Mouse (Mus musculus) colon, adult 2 months (tissue): ENCODE measurements around the gene Olfr1264. TPM values are rescaled to one million over a fixed set of nuclear protein-coding genes. Genes with fewer than 3 reads are reported as not detected.

Experiments
- polyA plus RNA-seq: library from polyadenylated mRNA; depleted of rRNA; stranded (reverse); fragments of >200 nt; gene quantifications from 2 replicates; pipeline ENCODE4 v1.2.3, GENCODE M21; 2012; rRNA removed

The Olfr1264 gene
- not detected in 2 replicates for polyA plus RNA-seq

DNA sequence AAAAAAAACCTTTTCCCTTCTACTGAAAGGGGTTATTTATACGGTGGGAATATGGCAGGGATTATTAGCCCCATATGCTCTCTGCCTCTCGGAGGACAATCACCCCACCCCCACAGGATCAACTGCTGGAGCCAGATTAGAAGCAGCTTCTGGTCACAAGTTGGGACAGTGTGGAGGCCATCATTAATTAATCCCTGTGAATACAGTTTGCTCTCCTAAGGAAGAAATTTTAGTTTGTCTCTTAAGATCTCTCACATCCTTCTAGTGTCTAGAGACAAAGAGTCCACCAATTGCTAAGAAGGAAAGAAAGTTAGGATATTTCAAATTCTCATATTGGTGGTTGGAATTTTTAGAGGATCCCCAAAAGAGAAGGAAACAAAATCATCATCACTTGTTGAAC, at the start of gene Olfr1264:
Gene Olfr1264 (minus strand): TSS at position 101 of the 400 bp plus-strand sequence.

DNA sequence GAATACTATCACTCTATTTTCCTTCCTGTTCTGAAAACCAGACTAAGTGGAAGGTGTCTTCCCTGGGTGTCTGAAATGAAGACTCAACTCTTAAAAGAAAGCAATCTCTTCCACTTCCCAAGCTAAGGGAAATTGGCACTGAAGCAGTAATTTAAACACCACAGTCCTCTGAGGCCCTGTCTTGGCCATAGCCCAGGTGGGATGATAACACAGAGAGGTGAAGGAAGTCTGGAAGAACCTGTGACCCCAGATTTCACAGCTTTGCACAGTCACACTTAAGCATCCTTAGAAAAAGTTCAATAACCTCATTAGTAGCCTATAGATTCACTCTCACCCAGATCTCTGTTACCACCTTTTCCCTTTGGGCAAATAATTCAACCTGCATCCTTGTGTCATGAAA, 38.1 kb upstream of the Olfr1264 start, which contains the start of gene Olfr140:
Gene Olfr140 (minus strand): TSS at position 101 of the 400 bp plus-strand sequence.

DNA sequence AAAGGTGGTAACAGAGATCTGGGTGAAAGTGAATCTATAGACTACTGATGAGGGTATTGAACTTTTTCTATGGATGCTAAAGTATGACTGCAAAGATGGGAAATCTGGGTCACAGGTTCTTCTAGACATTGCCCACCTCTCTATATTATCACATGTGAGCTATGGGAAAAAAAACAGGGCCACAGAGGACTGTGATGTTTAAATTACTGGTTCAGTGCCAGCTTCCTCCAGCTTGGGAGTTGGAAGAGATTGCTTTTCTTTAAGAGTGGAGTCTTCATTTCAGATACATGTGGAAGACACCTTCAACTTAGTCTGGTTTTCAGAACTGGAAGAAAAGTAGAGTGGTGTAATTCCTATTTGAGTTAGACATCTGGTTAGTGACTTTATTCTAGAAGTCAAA, 9.7 kb upstream of the Olfr1264 start, which contains the start of gene Olfr1265:
Gene Olfr1265 (plus strand): TSS at position 301 of the 400 bp plus-strand sequence.

DNA sequence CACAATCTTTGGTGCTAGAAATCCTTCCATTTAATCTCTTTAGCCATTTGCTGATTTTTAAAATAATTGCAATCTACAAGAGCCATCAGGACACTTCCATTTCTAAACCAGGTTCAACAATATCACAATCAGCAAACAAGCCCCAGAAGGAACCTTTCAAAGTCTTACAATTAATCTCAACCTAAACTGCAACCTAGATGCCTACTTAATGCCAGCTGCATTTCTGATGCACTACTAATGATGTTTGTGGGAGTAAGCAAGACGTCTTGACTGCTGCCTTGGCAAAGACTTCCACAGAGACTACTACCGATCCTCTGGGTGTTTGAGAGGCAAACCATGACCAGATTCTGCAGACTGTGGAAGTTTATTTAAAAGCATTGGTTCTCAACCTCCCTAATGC, 13.5 kb downstream of the Olfr1264 start, which contains the start of gene Olfr1263:
Gene Olfr1263 (plus strand): TSS at position 301 of the 400 bp plus-strand sequence.

DNA sequence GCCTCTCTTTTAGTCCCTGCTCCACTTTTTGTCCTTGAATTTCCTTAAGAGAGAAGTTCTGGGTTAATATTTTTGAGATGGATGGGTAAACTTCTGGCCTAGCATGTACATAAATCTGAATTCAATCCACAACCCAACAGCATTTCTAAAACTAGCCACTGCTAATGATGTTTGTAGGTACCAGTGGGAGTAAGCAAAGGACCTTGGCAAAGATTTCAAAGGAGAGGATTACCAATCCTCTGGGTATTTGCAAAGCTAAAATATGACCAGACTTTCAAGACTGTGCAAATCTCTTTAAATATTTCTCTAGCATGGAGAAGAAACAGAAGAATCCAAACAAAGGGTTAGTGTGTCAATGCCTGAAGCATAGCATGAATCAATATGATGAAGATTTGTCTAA, 25.5 kb downstream of the Olfr1264 start, which contains the start of gene Olfr1262:
Gene Olfr1262 (plus strand): TSS at position 301 of the 400 bp plus-strand sequence.

DNA sequence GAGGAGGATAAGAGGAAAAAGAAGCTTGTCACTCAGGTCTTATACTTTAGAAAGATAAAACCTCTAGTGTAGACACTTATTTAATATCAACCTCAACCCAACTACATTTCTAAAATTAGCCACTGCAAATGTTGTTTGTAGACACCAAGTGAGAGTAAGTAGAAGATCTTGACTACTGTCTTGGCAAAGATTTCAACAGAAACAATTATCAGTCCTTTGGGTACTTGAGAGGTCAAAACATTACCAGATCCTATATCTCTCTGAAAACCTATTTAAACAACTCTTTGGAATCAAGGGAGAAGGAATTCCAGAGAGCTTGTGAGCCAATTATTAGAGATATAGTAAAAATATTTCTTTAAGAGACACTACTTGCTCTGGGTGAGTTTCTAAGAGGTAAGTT, 34.5 kb downstream of the Olfr1264 start, which contains the start of gene Olfr1261:
Gene Olfr1261 (plus strand): TSS at position 301 of the 400 bp plus-strand sequence.

DNA sequence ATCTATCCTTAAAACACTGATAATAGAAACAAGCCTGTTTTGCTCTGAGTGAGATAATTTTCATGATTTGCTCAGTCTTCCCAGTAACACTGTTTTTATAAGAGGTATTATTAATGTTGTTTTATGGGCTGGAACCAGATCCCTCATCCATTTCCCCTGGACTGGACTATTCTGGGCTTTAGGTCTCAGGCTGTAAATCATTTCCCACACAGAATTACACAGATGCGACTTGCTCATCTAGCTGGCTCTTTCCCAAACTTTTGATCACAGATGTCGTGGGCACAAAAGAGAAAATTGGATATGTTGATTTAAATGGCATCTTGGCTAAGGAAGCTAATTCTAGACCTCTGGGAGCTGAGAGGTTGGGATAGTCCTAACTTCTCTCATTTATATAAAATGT, 51.2 kb downstream of the Olfr1264 start, which contains the start of gene Olfr1260:
Gene Olfr1260 (plus strand): TSS at position 157 of the 400 bp plus-strand sequence.

Other genes starting within 250 kb of the Olfr1264 start
- gene Olfr1254, start 232.0 kb downstream of the Olfr1264 start, polyA plus RNA-seq, result not detected in 2 replicates
- gene Olfr1255, start 213.5 kb downstream of the Olfr1264 start, polyA plus RNA-seq, result not detected in 2 replicates
- gene Olfr1256, start 184.0 kb downstream of the Olfr1264 start, polyA plus RNA-seq, result not detected in 2 replicates
- gene Olfr48, start 177.4 kb downstream of the Olfr1264 start, polyA plus RNA-seq, result not detected in 2 replicates
- not detected in 2 replicates for gene Olfr1257, start 147.1 kb downstream of the Olfr1264 start, polyA plus RNA-seq
- gene Olfr1258, start 98.3 kb downstream of the Olfr1264 start, polyA plus RNA-seq, result not detected in 2 replicates
- not detected in 2 replicates for gene Olfr1259, start 76.9 kb downstream of the Olfr1264 start, polyA plus RNA-seq
- not detected in 2 replicates for gene Olfr1260, start 51.2 kb downstream of the Olfr1264 start, polyA plus RNA-seq
- gene Olfr1261, start 34.4 kb downstream of the Olfr1264 start, polyA plus RNA-seq, result not detected in 2 replicates
- gene Olfr1262, start 25.4 kb downstream of the Olfr1264 start, polyA plus RNA-seq, result not detected in 2 replicates
- not detected in 2 replicates for gene Olfr1263, start 13.4 kb downstream of the Olfr1264 start, polyA plus RNA-seq
- gene Olfr1265, start 9.8 kb upstream of the Olfr1264 start, polyA plus RNA-seq, result not detected in 2 replicates
- not detected in 2 replicates for gene Olfr140, start 38.0 kb upstream of the Olfr1264 start, polyA plus RNA-seq
- gene Olfr1269, start 95.8 kb upstream of the Olfr1264 start, polyA plus RNA-seq, result not detected in 2 replicates
- not detected in 2 replicates for gene Olfr32, start 116.7 kb upstream of the Olfr1264 start, polyA plus RNA-seq
- not detected in 2 replicates for gene Olfr1270, start 127.5 kb upstream of the Olfr1264 start, polyA plus RNA-seq
- gene Olfr1506, start 198.9 kb upstream of the Olfr1264 start, polyA plus RNA-seq, result not detected in 2 replicates
- not detected in 2 replicates for gene Olfr142, start 232.0 kb upstream of the Olfr1264 start, polyA plus RNA-seq
- gene Olfr1271, start 245.5 kb upstream of the Olfr1264 start, polyA plus RNA-seq, result not detected in 2 replicates